Mouse (Mus musculus): Measurements from ENCODE around the gene Dpp10.

DNA sequence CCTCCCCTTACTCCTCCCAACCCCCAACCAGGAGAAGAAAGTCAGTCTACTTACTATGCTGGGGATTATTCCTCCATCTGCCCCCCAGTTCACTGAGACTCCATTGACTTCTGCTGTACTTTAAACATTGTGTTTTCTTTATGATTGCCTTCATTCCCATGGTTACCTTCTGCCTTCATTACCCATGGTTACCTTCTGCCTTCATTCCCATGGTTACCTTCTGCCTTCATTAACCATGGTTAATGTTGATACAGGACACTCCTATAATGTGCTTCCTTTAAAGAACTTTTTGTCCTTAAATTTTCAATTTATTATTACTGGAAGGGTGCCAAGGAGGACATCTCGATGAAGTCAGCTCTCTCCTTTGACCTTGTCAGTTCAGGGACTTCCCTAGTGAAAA, 158.1 kb downstream of the Dpp10 start:
- TF ChIP-seq TAL1 (conservative IDR thresholded peaks at IDR 0.05; ENCODE audit: low read depth, low read length) (no peak), CTCF (IDR thresholded peaks at IDR 0.05; ENCODE audit: low read depth, low read length) (no peak)
